Mouse (Mus musculus): ENCODE measurements around the gene Htra2.
A peak's percentile ranks its signal among the peaks of the same experiment; 100 is the strongest.

The Htra2 gene

DNA sequence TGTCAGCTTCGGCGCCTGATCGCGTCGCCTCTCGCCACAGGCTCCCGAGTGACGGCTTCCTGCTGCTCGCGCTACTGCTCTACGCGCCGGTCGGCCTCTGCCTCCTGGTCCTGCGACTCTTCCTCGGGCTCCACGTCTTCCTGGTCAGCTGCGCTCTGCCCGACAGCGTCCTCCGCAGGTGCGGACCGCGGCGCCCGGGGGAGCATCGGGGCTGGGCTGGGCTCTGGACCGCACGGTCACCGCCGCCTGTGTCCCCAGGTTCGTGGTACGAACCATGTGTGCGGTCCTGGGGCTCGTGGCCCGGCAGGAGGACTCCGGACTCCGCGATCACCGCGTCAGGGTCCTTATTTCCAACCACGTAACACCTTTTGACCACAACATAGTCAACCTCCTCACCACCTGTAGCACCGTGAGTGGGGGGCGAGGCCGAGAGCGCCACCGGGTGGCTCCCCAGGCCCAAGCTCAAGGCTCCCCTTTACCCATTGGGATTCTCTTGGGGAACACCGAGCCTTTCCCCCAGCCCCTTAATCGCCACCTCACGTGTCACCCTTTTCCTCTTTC is at the start of gene Htra2:
Gene Htra2, minus strand, starts transcription at position 403 of the 561 bp plus-strand sequence.
- DNase-seq (ENCODE audit: low spot score): no peak

DNA sequence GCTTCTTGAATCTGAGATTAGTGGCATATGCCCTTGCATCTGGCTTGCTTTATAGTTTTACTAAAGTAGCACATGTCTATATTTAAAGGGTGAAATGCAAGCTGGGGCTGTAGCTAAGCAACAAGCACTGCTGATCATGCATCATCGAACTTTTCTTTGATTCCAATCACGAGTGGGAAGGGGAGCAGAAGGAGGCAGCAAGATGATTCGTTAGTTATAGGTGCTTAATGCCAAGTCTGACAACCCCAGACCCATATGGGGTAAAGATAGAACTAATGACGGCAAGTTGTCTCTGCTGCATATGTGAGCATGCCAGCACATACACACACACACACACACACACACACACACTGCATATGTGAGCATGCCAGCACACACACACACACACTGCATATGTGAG is 49.1 kb upstream of the Htra2 start:
- no peak for DNase-seq (ENCODE audit: low spot score)

DNA sequence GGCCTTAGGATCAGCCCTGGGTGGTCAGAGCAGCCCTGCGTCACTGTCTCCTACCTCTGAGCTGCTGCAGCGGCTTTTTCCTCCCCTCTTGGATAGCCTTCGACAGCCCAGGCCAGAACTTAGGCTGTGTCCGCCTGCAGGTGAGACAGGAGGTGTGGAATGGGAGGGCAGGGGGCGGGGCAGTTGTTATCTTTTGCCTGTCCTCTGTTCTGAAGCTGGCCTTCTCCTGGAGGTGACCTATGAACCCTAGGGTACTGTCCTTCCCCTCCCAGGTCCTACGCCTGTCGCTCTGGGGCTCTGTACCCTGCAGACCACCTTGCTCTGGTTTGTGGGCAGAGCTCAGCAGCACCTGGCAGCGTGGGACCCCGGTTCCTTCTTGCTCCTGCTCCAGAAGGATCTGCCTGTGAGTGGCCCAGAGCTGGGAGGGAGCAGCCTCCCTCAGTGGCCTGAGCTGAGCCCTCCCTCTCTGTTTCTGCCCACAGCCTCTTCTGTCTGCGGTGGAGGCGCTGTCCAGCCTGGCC is 48.1 kb upstream of the Htra2 start:
- DNase-seq (ENCODE audit: low spot score): peak; percentile 87

DNA sequence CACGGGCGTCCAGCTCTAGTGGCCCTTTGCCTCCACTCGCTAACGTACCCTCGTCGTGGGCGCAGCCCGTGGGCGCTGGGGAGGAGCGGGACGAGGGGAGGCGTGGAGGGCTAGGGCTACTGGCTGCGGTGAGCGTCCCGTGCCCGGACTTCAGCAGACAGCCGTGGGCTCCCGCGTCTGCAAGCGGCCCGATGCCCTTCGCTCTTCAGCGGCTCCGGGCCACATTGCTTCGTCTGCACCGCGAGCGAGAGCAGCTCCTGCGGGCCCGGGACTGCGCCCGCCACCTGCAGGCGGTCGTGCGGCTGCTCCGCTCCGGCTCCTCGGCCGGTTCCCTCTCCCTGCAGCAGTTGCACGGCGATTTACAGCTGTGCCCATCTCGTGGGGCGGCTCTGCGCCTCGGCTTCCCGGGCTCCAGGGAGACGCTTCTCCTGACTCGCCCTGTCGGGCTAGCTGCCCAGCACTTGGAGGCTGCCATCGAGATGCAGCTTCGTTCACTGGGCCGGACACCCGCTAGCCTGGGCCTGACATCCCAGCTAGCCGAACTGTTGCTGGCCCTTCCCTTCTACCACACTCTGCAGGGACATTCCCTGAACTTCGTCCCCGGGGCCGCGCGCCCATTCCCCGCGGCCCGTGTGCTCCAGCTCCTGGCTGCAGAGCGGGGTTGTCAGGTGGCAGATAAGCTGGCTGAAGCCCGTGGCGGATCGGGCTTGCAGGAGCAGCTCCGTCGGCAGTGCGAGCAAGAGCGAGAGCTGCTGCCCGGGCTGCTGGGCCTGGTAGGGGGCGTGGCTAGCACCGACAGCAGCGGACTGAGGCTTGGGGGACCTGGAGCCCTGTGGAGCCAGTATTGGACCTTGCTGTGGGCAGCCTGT is 46.8 kb upstream of the Htra2 start:
- DNase-seq (ENCODE audit: low spot score): peak; percentile 75

DNA sequence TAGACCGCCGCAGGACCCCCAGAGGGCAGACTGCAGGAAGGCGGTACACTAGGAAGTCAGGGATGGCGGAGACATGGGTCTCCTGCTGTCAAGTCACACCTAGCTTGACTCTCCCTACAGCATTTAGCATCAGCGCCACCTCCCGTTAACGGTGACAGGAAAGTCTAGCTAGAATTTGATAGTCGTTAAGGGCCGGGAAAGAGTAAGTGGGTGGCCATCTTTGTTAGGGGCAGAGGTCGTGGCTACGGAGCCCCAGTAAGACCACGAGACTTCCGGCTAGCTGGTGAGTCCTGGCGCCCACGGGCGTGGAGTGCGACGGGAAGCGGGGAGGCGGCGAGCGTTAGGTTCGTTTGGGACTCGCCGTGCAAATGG is 46.2 kb upstream of the Htra2 start, which contains the start of the genes Ccdc142 and Gm42688:
Gene Ccdc142, plus strand, starts transcription at position 286 of the 372 bp plus-strand sequence.
Gene Gm42688, plus strand, starts transcription at position 302 of the 372 bp plus-strand sequence.
- peak; percentile 88 for DNase-seq (ENCODE audit: low spot score)

DNA sequence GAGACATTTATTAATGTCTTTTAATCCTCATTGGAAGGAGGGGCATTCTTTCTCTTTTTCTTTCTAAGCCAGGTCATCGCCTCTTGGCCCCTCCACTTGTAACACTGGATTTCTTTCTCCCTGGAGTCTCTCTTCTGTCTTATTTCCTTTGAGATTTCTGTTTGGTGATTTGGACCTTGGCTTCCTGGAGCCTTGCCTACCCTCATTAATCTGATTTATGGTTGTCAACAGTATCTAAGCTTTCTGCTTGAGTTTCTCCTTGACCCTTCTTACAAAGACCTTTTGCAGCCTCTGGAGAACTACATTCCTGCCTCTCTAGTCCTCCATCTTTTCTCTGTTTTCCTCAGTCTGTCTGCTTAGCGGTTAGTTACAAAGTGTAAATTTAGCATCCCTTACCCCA is 43.3 kb upstream of the Htra2 start:
- DNase-seq (ENCODE audit: low spot score): no peak

DNA sequence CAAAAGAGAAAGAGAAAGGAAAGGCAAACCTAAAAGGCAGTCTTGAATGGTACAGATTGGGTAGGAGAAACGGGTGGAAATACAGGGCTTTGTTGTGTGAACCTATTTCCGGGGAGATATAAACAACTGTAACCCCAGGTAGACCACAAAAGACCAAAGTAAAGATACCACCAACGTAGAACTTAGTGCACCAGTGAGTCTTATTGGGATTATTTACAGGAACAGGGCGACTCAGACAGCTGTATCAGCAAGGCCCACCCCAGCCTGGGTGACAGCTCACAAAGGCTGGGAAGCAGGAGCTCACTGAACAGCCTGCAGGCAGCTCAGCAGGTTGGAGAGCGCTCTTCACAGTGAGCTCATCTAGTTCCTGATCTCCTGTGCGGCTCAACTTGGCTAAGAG is 40.9 kb upstream of the Htra2 start:
- DNase-seq (ENCODE audit: low spot score): no peak

DNA sequence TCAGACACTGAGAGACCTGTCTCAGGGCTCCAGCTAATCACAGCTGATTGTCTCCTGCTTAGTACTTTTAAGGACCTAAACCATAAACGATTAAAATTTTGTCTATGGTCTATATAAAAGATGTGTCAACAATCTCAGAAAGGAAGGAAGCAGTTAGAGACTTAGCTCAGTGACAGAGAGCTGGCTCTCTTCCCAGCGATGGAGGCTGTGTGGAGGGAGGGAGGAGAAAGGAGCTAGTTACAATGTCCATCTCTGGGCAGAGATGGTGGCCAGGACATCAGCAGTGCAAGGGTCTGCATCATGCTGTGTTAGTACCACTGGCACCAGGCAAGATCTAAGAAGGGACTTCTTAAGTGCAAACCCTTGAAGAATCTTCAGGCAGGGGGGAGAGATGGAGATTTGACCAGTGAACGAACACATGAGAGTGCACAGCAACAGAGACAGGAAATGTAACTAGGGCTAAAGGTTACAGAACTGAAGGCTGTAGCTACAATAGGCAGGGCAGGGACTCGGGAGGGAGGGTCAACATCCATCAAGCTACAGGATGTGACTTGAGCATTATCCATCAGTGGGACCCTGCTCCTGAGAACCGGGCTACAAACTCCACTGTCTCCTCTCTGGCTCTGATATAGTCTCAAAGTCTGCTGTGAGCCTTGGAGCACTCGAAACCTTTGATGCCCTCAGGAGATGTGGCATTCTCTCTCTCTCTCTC is 37.5 kb upstream of the Htra2 start:
- DNase-seq (ENCODE audit: low spot score): no peak

DNA sequence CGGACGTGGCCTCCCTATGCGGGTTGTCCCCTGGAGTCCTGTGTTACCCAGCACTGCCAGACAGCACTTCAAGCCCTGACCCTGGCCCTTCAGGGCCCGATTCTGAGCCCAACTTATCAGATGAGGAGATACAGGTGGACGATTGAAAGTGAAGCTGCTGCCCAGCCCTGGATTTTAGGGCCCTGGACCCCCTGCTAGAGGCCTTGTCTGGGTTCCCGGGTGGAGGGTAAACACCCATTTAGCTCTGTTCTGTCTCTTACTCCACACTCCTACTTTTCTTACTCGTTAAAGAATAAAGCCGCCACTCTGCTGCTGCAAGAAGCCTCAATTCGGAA is 32.8 kb upstream of the Htra2 start:
- DNase-seq (ENCODE audit: low spot score): no peak

DNA sequence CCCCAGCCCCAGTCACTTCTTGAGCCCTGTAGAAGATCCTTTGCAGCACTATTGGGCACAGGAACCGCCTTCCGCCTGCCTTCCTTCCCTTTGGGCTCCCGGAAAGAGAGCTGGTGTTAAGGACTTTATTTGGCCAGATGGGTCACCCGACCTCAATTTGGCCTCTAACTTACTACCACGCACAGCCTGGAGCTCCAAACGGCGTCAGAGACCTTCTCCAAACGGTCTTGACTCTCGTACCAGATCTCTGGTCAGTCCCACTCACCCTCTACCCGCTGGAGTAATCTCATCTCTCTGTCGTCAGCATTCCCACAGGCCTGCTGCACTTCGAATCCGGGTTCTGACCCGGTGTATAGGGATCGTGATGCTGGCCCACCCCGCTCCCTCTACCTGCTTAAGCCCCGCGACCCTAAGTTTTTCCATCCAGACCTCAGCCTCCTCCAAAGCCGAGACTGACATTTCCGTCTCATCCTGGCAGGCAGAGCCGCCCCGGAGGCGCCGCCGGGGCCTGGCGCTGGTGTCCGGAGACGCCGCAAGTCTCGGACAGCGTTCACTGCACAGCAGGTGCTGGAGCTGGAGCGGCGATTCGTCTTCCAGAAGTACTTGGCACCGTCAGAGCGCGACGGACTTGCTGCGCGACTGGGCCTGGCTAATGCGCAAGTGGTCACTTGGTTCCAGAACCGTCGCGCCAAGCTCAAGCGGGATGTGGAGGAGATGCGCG is 32.3 kb upstream of the Htra2 start:
- no peak for DNase-seq (ENCODE audit: low spot score)

DNA sequence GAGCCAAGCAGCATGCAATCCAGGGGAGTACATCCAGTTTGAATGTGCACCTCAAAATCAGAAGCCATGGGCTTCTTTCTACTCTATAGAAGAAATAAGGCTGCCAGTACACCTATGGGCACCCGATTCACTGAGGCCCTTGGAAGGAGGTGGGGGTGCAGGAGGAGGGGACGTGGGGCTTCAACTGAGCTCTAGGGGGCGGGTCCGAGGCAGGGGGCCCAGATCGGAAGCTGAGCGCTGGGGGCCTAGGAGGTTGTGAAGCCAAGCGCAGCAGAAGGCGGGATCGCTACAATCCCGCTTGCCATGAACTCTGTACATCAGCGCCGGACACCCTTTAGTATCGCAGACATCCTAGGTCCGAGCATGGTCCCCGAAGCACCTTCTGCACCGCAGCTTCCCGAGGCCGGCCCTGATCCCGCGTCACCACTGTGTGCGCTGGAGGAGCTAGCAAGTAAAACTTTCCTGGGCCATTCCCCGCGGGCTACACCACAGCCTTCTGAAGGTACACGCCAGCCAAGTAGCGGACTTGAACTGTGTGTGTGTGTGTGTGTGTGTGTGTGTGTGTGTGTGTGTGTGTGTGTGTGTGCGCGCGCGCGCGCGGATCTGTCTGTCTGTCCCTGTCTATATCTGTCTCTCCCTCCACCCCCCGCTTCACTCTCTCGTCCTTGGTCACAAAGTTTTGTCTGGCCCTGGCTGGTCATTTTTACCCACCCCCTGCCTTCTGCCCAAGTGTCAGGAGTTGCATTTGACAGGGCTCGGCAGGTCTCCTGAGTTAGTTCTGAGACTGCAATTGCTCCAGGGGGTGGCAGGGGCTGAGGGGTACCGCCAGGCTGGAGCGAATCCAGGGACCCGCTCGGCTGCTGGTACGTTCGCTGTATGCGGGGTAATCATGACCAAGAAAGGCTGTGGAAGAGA is 31.3 kb upstream of the Htra2 start, which contains the start of gene Lbx2:
Gene Lbx2, plus strand, starts transcription at position 247 of the 915 bp plus-strand sequence.
- DNase-seq (ENCODE audit: low spot score): no peak

DNA sequence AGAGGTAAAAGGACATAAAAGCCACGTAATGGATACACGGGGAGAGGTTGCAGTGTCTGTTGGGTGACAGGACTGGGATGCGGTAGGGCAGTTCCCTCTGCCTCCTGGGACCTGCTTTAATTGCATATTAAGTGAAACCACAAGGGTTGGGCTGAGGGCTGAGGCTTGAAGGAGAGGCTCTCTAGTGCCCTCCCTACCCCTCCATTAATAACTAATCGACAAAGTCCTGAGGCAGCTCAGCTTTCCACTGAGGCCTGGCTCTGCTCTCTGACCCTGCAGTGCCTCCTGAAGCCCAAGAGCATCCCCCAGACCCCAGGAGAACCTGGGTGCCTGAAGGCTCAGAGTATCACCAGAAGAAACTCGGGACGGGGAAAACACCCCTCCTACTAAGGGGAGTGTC is 29.4 kb upstream of the Htra2 start:
- DNase-seq (ENCODE audit: low spot score): no peak

DNA sequence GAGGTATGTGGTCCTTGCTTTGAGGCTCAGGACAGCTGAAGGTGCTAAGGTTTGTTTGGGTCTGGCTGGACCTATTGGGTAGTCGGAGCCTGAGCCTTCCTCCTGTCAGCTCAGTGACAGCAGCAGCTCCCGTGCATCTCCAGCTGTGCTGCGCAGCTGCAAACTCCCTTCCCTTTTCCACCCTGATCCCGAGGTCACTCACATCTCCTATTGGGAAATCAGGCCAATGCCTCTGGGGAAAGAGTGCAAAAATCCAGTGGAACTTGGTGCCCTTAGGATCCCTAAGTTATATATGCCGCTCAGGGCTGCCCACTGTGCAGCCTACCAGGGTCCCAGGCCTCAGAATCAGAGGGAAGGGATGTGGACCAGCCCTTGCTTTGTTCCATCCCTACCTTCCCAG is 28.4 kb upstream of the Htra2 start:
- DNase-seq (ENCODE audit: low spot score): no peak

DNA sequence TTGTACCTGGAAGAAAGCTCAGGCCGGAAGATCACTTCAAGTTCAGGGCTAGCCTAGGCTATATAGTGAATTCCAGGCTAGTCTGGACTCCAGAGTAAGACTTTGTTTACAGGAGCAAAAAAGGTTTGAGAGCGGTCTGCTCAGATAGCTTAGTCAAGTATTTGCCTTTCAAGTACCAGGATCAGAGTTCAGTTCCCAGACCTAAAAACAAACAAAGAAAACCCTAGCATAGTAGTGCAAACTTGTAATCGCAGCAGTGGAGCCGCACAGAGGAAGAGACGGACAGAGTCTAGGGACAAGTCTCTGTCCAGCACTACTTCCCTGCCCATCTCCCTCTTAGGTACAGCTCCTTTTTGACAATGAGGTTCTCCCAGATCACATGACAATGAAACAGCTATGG is 25.1 kb upstream of the Htra2 start:
- DNase-seq (ENCODE audit: low spot score): peak; percentile 63

DNA sequence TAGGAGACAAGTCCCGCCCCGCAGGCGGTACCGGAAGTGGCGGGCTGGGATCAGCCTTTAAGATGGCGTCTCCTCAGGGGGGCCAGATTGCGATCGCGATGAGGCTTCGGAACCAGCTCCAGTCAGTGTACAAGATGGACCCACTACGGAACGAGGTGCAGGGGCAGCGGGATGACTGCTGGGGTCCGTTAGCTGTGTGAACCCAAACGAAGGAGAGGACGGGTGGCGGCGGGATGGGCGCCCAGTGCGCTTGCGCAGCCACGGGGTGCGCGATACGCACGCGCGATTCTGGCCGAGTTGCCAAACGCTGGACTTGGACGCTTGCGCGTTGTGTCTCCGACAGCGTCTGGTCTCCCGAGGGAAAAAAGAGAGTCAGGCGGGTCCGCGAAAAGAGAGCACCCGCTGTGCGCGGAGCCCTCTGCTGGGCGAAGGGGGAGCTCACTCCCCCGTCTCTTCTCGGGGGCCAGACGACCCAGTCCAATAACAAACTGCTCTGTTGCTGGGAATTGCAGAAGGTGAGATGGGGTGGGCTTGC is 23.3 kb upstream of the Htra2 start:
- peak; percentile 98 for DNase-seq (ENCODE audit: low spot score)

DNA sequence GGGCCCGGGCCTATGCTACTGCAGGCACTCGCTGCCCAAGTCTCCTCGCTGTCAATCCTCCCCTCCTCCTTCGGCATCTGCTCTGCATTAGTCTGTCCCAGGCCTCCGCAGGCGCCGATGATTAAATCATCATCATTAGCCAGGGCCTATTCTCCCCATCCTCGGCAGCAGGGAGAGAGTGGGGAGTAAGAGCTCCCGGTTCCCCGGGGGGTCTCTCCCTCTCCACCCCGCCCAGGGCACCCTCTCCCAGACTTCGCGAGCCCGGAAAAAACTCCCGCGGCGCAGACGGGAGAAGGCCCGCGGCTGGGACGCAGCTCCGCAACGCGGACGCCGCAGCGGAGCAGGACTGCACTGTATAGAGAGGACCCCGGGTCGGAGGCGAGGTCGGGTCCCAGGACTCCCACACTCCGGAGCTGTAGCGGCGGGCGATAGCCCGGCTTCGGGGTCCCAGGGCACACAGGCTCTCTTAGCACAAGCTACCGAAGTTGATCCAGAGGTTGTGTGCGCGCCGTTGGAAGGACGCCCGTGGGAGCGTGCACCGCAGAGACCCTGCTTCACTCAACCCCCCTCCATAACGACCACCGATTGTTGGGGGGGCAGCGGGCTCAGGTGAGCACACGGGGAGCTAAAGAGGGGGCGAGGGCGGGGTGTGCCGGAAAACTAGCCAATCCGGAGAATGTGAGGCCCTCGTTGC is 22.7 kb upstream of the Htra2 start, which contains the start of gene Pcgf1:
Gene Pcgf1, plus strand, starts transcription at position 240 of the 694 bp plus-strand sequence.
- no peak for DNase-seq (ENCODE audit: low spot score)

DNA sequence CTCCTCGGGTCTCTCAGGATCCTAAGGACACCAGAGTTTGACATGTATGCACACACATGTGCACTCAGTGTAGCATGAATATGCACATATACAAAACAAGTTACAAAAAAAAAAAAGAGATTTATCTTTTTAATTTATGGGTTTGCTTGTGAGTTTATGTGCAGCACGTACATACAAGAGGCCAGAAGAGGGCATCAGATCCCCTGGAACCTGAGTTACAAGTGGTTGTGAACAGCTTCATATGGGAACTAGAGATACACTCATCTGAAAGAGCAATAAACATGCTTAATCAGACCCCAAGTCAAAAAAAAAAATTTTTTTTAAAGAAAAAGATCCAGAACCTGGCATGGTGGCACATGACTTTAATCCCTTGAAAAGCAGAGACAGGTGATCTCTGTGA is 19.9 kb upstream of the Htra2 start:
- DNase-seq (ENCODE audit: low spot score): no peak

DNA sequence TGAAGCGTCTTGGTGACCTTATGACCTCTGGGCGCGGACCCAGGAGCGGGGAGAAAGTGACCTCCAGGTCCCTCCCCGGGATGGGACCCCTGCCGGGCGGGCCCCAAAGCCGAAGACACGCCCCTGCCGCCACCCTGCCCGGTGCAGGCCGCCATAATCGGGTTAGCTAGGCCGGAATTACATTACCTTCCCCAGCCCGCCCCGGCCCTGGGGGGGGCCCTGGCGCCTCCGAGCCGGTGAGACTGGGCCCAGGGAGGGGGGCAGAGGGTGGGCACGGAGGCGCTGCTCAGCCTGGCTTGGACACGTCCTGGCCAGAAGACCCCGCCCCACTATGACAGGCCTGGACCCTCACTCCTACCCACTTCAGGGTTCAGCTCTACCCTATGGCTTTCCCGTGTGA is 16.1 kb upstream of the Htra2 start:
- DNase-seq (ENCODE audit: low spot score): no peak

DNA sequence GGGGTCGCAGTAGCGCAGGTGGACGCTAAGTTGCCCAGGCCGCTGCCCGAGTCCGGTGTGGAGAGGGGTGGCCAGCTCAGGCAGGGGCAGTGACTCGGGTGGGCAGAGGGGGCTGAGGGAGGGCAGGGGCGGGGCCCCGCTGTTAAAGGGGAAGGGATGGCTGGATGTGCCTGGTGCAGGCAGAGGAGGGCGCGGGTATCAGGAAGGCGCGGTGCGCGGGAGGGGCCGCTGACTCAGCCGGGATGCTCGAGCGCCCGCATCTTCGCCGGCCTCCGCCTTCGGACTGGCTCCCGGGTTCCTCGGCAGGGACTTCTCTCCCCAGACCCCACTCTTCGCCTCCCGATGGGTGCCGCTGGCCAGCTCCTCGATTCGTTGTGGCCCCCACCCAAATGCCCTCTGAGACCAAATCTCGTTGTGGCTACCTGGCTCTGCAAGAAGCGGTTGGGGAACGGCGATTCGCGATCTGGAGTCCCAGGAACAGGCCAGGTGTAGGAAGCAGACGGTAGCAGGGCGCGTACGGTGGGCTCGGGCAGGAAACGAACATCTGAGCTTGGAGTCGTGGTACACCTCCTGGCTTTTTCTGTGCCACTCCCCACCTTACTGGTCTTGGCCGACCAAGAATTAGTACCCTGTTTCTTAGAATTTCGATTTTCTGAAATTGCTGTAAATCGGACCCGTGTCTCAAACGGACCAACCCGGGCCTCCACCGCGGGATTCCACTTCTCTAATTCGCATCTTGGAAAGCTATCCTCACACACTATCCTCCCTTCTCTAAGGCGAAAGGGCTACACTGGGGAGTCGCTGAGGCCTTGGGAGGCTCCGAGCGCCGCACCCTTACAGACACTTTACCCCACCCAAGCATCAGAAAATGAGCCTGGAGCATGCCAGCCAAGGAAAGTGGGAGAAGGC is 15.5 kb upstream of the Htra2 start:
- no peak for DNase-seq (ENCODE audit: low spot score)

DNA sequence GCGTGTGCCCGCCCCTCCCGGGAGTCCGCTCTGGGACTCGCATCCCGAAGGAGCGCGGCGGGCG is 15.0 kb upstream of the Htra2 start, which contains the start of gene Tlx2:
Gene Tlx2, minus strand, starts transcription at position 47 of the 64 bp plus-strand sequence.
- no peak for DNase-seq (ENCODE audit: low spot score)

All from yolk sac, embryonic 10.5 days (tissue).